Mouse (Mus musculus) kidney, postnatal 0 days (tissue): Measurements from ENCODE around the gene Rpl13. TPM values are rescaled to one million over a fixed set of nuclear protein-coding genes. Genes with fewer than 3 reads are reported as not detected.

ENCODE experiments used
- ATAC-seq: fragments of 200-750 bp; cut with Nextera tagmentation; replicated peaks from 2 replicates; pipeline ENCODE4 v1.8.0; 2017; ENCODE audit warnings: low read depth, moderate number of reproducible peaks, moderate TSS enrichment, moderate library complexity; ENCODE audit not compliant: low FRiP score
- DNase-seq: peaks from one replicate; pipeline ENCODE4 v3.0.0-alpha.2; 2016; ENCODE audit warnings: low spot score
- H3K27ac ChIP-seq: fragments of 300-500 bp; sonication (generic); 2 replicates; pipeline ENCODE4 v1.5.1; 2014; ENCODE audit warnings: mild to moderate bottlenecking
- H3K27me3 ChIP-seq: fragments of 300-500 bp; sonication (generic); 2 replicates; pipeline ENCODE4 v1.6.1; 2014; ENCODE audit warnings: low read length, mixed read lengths; ENCODE audit not compliant: insufficient read depth
- H3K36me3 ChIP-seq: fragments of 300-500 bp; sonication (generic); 2 replicates; pipeline ENCODE4 v1.6.1; 2014; ENCODE audit warnings: low read length, mixed read lengths; ENCODE audit not compliant: insufficient read depth
- H3K4me1 ChIP-seq: fragments of 300-500 bp; sonication (generic); replicated peaks from 2 replicates; pipeline ENCODE4 v1.6.1; 2014; ENCODE audit warnings: antibody characterized with exemption, low read length, mixed read lengths; ENCODE audit not compliant: insufficient read depth
- H3K4me2 ChIP-seq: fragments of 300-500 bp; sonication (generic); 2 replicates; pipeline ENCODE4 v1.6.1; 2014; ENCODE audit warnings: mild to moderate bottlenecking, low read length, moderate library complexity, mixed read lengths
- H3K4me3 ChIP-seq: fragments of 300-500 bp; sonication (generic); replicated peaks from 2 replicates; pipeline ENCODE4 v1.5.1; 2014; ENCODE audit warnings: low read depth, low read length
- H3K9ac ChIP-seq: fragments of 300-500 bp; sonication (generic); 2 replicates; pipeline ENCODE4 v1.6.1; 2014; ENCODE audit warnings: low read depth, low read length
- H3K9me3 ChIP-seq: fragments of 300-500 bp; sonication (generic); replicated peaks from 2 replicates; pipeline ENCODE4 v1.6.1; 2016; ENCODE audit warnings: low read length, inconsistent platforms, mixed read lengths
- CTCF ChIP-seq: IDR thresholded peaks from 2 replicates; pipeline ENCODE4 v1.5.1; 2016; ENCODE audit warnings: antibody characterized with exemption, low read depth, mild to moderate bottlenecking, moderate library complexity
- whole genome bisulfite sequencing: fragments of 180-500 bp; shearing (Covaris S2); extraction: QIAGEN DNeasy Blood & Tissue Kit; methylation state at CpG from one replicate; pipeline ENCODE4 v1.1.7; 2014; 5-methylcytosine and 5-hydroxymethylcytosine counted together
- polyA plus RNA-seq: library from polyadenylated mRNA; unstranded; fragments of >200 nt; fragmentation: Nextera tagmentation; extraction: Ambion mirVana; gene quantifications from 2 replicates; pipeline ENCODE4 v1.2.1, GENCODE M21; 2015

Gene Rpl13
- polyA plus RNA-seq, 1 experiment from 2014 or later: 1,932 TPM

- no peaks in the 10 kb centered on the region for H3K9me3 ChIP-seq
- no peak overlapping the region for H3K27ac ChIP-seq
- no peak overlapping the region for H3K4me3 ChIP-seq
- no peaks in the 10 kb centered on the region for H3K27me3 ChIP-seq
- peaks cover 17% of the 10 kb centered on the region for H3K36me3 ChIP-seq
- DNase-seq (peak; percentile 82), ATAC-seq (no peak)
- no peak overlapping the region for H3K4me2 ChIP-seq
- 0 out of 2 replicates have a peak, but pooled peaks cover 4% of the 10 kb centered on the region for H3K4me1 ChIP-seq
- peak; percentile 77 for TF ChIP-seq CTCF
- 67% methylated on average over 5 of the region's 5 CpGs for WGBS
- no peak overlapping the region for H3K9ac ChIP-seq
Measured at GRCm38 (mm10) chr8:123105553-123106326, 3.6 kb downstream of the Rpl13 start.

- 0 out of 2 replicates have a peak, but pooled peaks cover 4% of the 10 kb centered on the region for H3K4me1 ChIP-seq
- DNase-seq (no peak), ATAC-seq (no peak)
- WGBS: 39% methylated on average over 2 of the region's 2 CpGs
- H3K4me3 ChIP-seq: no peak overlapping the region
- no peak overlapping the region for H3K4me2 ChIP-seq
- peak; percentile 71 for TF ChIP-seq CTCF
- peaks cover 17% of the 10 kb centered on the region for H3K36me3 ChIP-seq
- no peak overlapping the region for H3K27ac ChIP-seq
- no peaks in the 10 kb centered on the region for H3K27me3 ChIP-seq
- H3K9ac ChIP-seq: no peak overlapping the region
- no peaks in the 10 kb centered on the region for H3K9me3 ChIP-seq
Measured at GRCm38 (mm10) chr8:123106531-123106930, 4.4 kb downstream of the Rpl13 start.

GRCm38 (mm10) chr8:123108010-123108409 is 5.9 kb downstream of the Rpl13 start:
- TF ChIP-seq CTCF: peak; percentile 49
- DNase-seq (no peak), ATAC-seq (no peak)
- Histone ChIP-seq H3K9me3 (no peaks in the 10 kb centered on the region), H3K27ac (no peak overlapping the region), H3K4me3 (no peak overlapping the region), H3K36me3 (peaks cover 17% of the 10 kb centered on the region), H3K27me3 (no peaks in the 10 kb centered on the region), H3K4me1 (0 out of 2 replicates have a peak, but pooled peaks cover 4% of the 10 kb centered on the region), H3K4me2 (no peak overlapping the region), H3K9ac (no peak overlapping the region)
- 79% methylated on average over 1 of the region's 1 CpGs for WGBS

- 0 out of 2 replicates have a peak, but pooled peaks cover 4% of the 10 kb centered on the region for H3K4me1 ChIP-seq
- no peak overlapping the region for H3K9ac ChIP-seq
- H3K27ac ChIP-seq: no peak overlapping the region
- TF ChIP-seq CTCF: no peak
- no peaks in the 10 kb centered on the region for H3K27me3 ChIP-seq
- WGBS: 84% methylated on average over 5 of the region's 5 CpGs
- no peaks in the 10 kb centered on the region for H3K9me3 ChIP-seq
- DNase-seq (no peak), ATAC-seq (no peak)
- H3K4me2 ChIP-seq: no peak overlapping the region
- no peak overlapping the region for H3K4me3 ChIP-seq
- H3K36me3 ChIP-seq: peaks cover 14% of the 10 kb centered on the region
Measured at GRCm38 (mm10) chr8:123108953-123109352, 6.8 kb downstream of the Rpl13 start.

GRCm38 (mm10) chr8:123110649-123111048 is 8.5 kb downstream of the Rpl13 start:
- Histone ChIP-seq H3K36me3 (no peaks in the 10 kb centered on the region), H3K27ac (no peak overlapping the region), H3K4me3 (no peak overlapping the region), H3K27me3 (no peaks in the 10 kb centered on the region), H3K4me1 (no peaks in the 10 kb centered on the region), H3K9ac (no peak overlapping the region), H3K9me3 (no peaks in the 10 kb centered on the region), H3K4me2 (no peak overlapping the region)
- DNase-seq (peak; percentile 89), ATAC-seq (peak; percentile 59)
- peak; percentile 86 for TF ChIP-seq CTCF
- WGBS: 9% methylated on average over 4 of the region's 4 CpGs

- Histone ChIP-seq H3K4me1 (peaks cover 14% of the 10 kb centered on the region), H3K9me3 (no peaks in the 10 kb centered on the region), H3K4me3 (no peak overlapping the region), H3K36me3 (no peaks in the 10 kb centered on the region), H3K4me2 (no peak overlapping the region), H3K27ac (no peak overlapping the region), H3K27me3 (peaks cover 18% of the 10 kb centered on the region), H3K9ac (no peak overlapping the region)
- DNase-seq: no peak
- 77% methylated on average over 9 of the region's 9 CpGs for WGBS
- ATAC-seq: no peak
- no peak for TF ChIP-seq CTCF
Measured at GRCm38 (mm10) chr8:123112892-123113291, 10.7 kb downstream of the Rpl13 start.
